In the genomic region with DNA sequence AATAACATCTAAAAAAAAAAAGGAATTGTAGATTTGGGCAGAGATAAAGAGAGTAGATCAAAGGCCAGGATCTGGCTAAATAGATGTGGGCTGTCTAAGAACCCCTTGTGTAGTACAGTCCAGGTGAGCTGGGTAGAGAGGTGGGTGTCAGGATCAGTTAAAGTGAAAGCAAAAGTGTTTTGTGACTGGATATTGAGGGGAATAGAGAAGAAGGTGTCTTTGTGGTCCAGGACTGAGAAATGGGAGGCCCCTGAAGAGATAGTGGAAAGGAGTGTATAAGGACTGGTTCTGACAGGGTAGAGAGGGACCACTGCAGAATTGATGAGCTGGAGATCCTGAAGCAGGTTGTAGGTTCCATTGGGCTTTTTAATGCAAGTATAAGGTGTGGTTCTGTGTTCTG, we compare ENCODE assay signal across 15 mouse cellular contexts.
"Had no signal": no experiment of that assay in that cellular context is flagged by ENCODE, and none has a peak within 500 bp of the region (broad histone marks: within the 10 kb centered on the region; RNA-seq: fewer than 3 reads in every experiment).

No protein-coding gene starts in this region.

- H3K9me3 ChIP-seq: kidney, embryonic 15.5 days; liver, embryonic 13.5 days; midbrain, embryonic 12.5 days had no signal

- H3K4me2 ChIP-seq: kidney, embryonic 15.5 days; liver, embryonic 13.5 days; midbrain, embryonic 12.5 days had no signal

- H3K36me3 ChIP-seq: kidney, embryonic 15.5 days; liver, embryonic 13.5 days; midbrain, embryonic 12.5 days had no signal

- H3K27me3 ChIP-seq: kidney, embryonic 15.5 days; liver, embryonic 13.5 days; midbrain, embryonic 12.5 days had no signal

- H3K4me1 ChIP-seq: kidney, embryonic 15.5 days; liver, embryonic 13.5 days; midbrain, embryonic 12.5 days had no signal

- DNase-seq: kidney, postnatal 10 days; kidney, postnatal 36 days; layer of hippocampus, postnatal 36 days; liver, embryonic 13.5 days; lung, adult 2 months; lung, postnatal 14 days; lung, postnatal 4 days; thymus, adult 2 months; thymus, postnatal 14 days; thymus, postnatal 4 days had no signal

- ATAC-seq: midbrain, embryonic 16.5 days had no signal

- H3K4me3 ChIP-seq: kidney, embryonic 15.5 days; left cerebral cortex, adult 2 months; liver, embryonic 13.5 days; midbrain, embryonic 12.5 days; myocyte had no signal

- H3K27ac ChIP-seq: kidney, embryonic 15.5 days; left cerebral cortex, adult 2 months; liver, embryonic 13.5 days; midbrain, embryonic 12.5 days had no signal

- H3K9ac ChIP-seq: kidney, embryonic 15.5 days; liver, embryonic 13.5 days; midbrain, embryonic 12.5 days had no signal
